Mouse (Mus musculus): ENCODE measurements around the gene Cxcr5. TPM values are rescaled to one million over a fixed set of nuclear protein-coding genes. Genes with fewer than 3 reads are reported as not detected.

Gene Cxcr5
- polyA plus RNA-seq, 1 experiment, result not detected

DNA sequence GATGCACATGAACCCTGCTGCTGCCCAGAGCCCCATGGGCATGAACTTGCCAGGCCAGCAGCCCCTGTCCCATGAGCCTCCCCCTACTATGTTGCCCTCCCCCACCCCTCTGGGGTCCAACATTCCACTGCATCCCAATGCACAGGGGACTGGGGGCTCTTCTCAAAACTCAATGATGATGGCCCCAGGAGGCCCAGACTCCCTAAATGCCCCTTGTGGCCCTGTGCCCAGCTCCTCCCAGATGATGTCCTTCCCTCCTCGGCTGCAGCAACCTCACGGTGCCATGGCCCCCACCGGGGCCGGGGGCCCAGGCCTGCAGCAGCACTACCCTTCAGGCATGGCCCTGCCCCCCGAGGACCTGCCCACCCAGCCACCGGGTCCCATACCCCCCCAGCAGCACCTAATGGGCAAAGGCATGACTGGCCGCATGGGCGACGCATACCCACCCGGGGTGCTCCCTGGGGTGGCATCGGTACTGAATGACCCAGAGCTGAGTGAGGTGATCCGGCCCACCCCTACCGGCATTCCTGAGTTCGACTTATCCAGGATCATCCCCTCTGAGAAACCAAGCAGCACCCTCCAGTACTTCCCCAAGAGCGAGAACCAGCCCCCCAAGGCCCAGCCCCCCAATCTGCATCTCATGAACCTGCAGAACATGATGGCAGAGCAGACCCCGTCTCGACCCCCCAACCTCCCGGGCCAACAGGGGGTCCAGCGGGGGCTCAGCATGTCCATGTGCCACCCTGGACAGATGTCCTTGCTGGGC, 52.8 kb downstream of the Cxcr5 start:
- TF ChIP-seq MYOD1 (IDR thresholded peaks at IDR 0.05; ENCODE audit: control insufficient read depth, insufficient read length, low read depth) (no peak), MYOG (IDR thresholded peaks at IDR 0.05; ENCODE audit: control insufficient read depth, extremely low read depth, insufficient read length) (no peak), CEBPB (IDR thresholded peaks at IDR 0.05; ENCODE audit: low read depth) (no peak), USF1 (IDR thresholded peaks at IDR 0.05; ENCODE audit: low read depth) (no peak), FOSL1 (IDR thresholded peaks at IDR 0.05; ENCODE audit: insufficient read depth, low read length, poor library complexity, severe bottlenecking) (no peak), MAX (IDR thresholded peaks at IDR 0.05) (no peak), CTCF (IDR thresholded peaks at IDR 0.05; ENCODE audit: control insufficient read depth, insufficient read depth, insufficient read length) (no peak)
- H3K27me3 ChIP-seq (ENCODE audit: control insufficient read depth, insufficient read depth, insufficient read length), result no peaks in the 10 kb centered on the region
- H3K79me3 ChIP-seq (ENCODE audit: low read depth), result peaks cover 8% of the 10 kb centered on the region
- no peak overlapping the region for H3K4me3 ChIP-seq (ENCODE audit: insufficient read depth, poor library complexity, severe bottlenecking)
- no peak overlapping the region for H3ac ChIP-seq (ENCODE audit: control insufficient read depth, insufficient read length, low read depth)
- peaks cover 42% of the 10 kb centered on the region for H3K36me3 ChIP-seq (ENCODE audit: control insufficient read depth, insufficient read depth)
- peaks cover 18% of the 10 kb centered on the region for H3K79me2 ChIP-seq (ENCODE audit: control insufficient read depth, insufficient read depth)

DNA sequence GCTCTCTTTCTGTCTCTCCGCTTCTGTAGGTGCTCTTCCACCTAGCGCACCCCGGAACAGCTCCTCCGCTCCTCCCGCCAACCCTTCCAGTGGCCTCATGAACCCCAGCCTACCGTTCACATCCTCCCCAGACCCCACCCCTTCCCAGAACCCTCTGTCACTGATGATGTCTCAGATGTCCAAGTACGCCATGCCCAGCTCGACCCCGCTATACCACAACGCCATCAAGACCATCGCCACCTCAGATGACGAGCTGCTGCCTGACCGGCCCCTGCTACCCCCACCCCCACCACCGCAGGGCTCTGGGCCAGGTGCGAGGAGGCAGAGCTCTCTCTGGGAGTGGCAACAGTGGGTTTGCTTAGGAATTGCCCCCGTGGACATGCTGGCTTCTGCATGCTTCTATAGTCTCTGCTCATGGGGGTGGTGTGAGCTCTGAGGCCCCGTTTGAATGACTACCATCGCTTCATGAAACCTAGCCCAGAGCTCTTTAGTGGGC, 53.5 kb downstream of the Cxcr5 start:
- TF ChIP-seq USF1 (IDR thresholded peaks at IDR 0.05; ENCODE audit: low read depth) (no peak), MYOD1 (IDR thresholded peaks at IDR 0.05; ENCODE audit: control insufficient read depth, insufficient read length, low read depth) (no peak), CTCF (IDR thresholded peaks at IDR 0.05; ENCODE audit: control insufficient read depth, insufficient read depth, insufficient read length) (no peak), CEBPB (IDR thresholded peaks at IDR 0.05; ENCODE audit: low read depth) (no peak), MYOG (IDR thresholded peaks at IDR 0.05; ENCODE audit: control insufficient read depth, extremely low read depth, insufficient read length) (no peak), FOSL1 (IDR thresholded peaks at IDR 0.05; ENCODE audit: insufficient read depth, low read length, poor library complexity, severe bottlenecking) (no peak), MAX (IDR thresholded peaks at IDR 0.05) (no peak)
- H3K79me2 ChIP-seq (ENCODE audit: control insufficient read depth, insufficient read depth), result peaks cover 25% of the 10 kb centered on the region
- H3K79me3 ChIP-seq (ENCODE audit: low read depth), result peaks cover 14% of the 10 kb centered on the region
- peaks cover 49% of the 10 kb centered on the region for H3K36me3 ChIP-seq (ENCODE audit: control insufficient read depth, insufficient read depth)
- H3K4me3 ChIP-seq (ENCODE audit: insufficient read depth, poor library complexity, severe bottlenecking), result no peak overlapping the region
- no peaks in the 10 kb centered on the region for H3K27me3 ChIP-seq (ENCODE audit: control insufficient read depth, insufficient read depth, insufficient read length)
- H3ac ChIP-seq (ENCODE audit: control insufficient read depth, insufficient read length, low read depth), result no peak overlapping the region

DNA sequence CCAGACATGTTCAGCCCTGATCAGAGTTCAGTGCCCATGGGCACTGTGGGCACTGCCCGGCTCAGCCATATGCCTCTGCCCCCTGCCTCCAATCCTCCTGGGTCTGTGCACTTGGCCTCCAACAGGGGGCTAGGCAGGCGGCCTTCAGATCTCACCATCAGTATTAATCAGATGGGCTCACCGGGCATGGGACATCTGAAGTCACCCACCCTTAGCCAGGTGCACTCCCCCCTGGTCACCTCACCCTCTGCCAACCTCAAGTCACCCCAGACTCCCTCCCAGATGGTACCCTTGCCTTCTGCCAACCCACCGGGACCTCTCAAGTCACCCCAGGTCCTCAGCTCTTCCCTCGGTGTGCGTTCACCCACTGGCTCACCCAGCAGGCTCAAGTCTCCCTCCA, 54.3 kb downstream of the Cxcr5 start:
- TF ChIP-seq MYOG (IDR thresholded peaks at IDR 0.05; ENCODE audit: control insufficient read depth, extremely low read depth, insufficient read length), result no peak
- no peak for TF ChIP-seq CEBPB (IDR thresholded peaks at IDR 0.05; ENCODE audit: low read depth)
- no peak for TF ChIP-seq CTCF (IDR thresholded peaks at IDR 0.05; ENCODE audit: control insufficient read depth, insufficient read depth, insufficient read length)
- no peak for TF ChIP-seq USF1 (IDR thresholded peaks at IDR 0.05; ENCODE audit: low read depth)
- no peak for TF ChIP-seq MAX (IDR thresholded peaks at IDR 0.05)
- TF ChIP-seq FOSL1 (IDR thresholded peaks at IDR 0.05; ENCODE audit: insufficient read depth, low read length, poor library complexity, severe bottlenecking), result no peak
- H3ac ChIP-seq (ENCODE audit: control insufficient read depth, insufficient read length, low read depth), result no peak overlapping the region
- no peak overlapping the region for H3K4me3 ChIP-seq (ENCODE audit: insufficient read depth, poor library complexity, severe bottlenecking)
- no peaks in the 10 kb centered on the region for H3K27me3 ChIP-seq (ENCODE audit: control insufficient read depth, insufficient read depth, insufficient read length)
- H3K79me2 ChIP-seq (ENCODE audit: control insufficient read depth, insufficient read depth), result peaks cover 34% of the 10 kb centered on the region
- peaks cover 21% of the 10 kb centered on the region for H3K79me3 ChIP-seq (ENCODE audit: low read depth)
- peaks cover 57% of the 10 kb centered on the region for H3K36me3 ChIP-seq (ENCODE audit: control insufficient read depth, insufficient read depth)

DNA sequence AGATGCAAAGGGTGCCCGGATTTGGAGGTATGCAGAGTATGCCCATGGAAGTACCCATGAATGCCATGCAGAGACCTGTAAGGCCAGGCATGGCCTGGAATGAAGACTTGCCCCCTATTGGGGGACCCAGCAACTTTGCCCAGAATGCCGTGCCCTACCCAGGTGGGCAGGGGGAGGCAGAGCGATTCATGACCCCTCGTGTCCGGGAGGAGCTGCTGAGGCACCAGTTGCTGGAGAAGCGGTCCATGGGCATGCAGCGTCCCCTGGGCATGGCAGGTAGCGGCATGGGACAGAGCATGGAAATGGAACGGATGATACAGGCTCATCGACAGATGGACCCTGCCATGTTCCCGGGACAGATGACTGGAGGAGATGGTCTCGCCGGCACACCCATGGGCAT, 55.1 kb downstream of the Cxcr5 start:
- Histone ChIP-seq H3K79me2 (ENCODE audit: control insufficient read depth, insufficient read depth) (peaks cover 42% of the 10 kb centered on the region), H3K4me3 (ENCODE audit: insufficient read depth, poor library complexity, severe bottlenecking) (no peak overlapping the region), H3ac (ENCODE audit: control insufficient read depth, insufficient read length, low read depth) (no peak overlapping the region), H3K36me3 (ENCODE audit: control insufficient read depth, insufficient read depth) (peaks cover 59% of the 10 kb centered on the region), H3K79me3 (ENCODE audit: low read depth) (peaks cover 24% of the 10 kb centered on the region), H3K27me3 (ENCODE audit: control insufficient read depth, insufficient read depth, insufficient read length) (no peaks in the 10 kb centered on the region)
- TF ChIP-seq USF1 (IDR thresholded peaks at IDR 0.05; ENCODE audit: low read depth) (no peak), MYOG (IDR thresholded peaks at IDR 0.05; ENCODE audit: control insufficient read depth, extremely low read depth, insufficient read length) (no peak), CTCF (IDR thresholded peaks at IDR 0.05; ENCODE audit: control insufficient read depth, insufficient read depth, insufficient read length) (no peak), FOSL1 (IDR thresholded peaks at IDR 0.05; ENCODE audit: insufficient read depth, low read length, poor library complexity, severe bottlenecking) (no peak)

DNA sequence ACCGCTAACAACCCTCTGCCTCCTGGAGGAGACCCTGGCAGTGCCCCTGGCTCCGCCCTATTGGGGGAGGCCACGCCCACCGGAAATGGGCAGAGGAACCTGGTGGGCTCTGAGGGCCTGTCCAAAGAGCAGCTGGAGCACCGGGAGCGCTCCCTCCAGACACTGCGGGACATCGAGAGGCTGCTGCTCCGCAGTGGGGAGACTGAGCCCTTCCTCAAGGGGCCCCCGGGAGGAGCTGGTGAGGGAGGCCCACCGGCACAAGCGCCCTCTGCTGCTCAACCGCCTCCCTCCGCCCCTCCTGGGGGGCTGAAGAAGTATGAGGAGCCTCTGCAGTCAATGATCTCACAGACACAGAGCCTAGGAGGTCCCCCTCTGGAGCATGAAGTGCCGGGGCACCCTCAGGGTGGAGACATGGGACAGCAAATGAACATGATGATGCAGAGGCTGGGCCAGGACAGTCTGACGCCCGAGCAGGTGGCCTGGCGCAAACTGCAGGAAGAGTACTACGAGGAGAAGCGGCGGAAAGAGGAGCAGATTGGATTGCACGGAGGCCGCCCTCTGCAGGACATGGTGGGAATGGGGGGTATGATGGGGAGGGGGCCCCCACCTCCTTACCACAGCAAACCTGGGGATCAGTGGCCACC, 55.7 kb downstream of the Cxcr5 start:
- peaks cover 59% of the 10 kb centered on the region for H3K36me3 ChIP-seq (ENCODE audit: control insufficient read depth, insufficient read depth)
- H3K4me3 ChIP-seq (ENCODE audit: insufficient read depth, poor library complexity, severe bottlenecking), result no peak overlapping the region
- H3ac ChIP-seq (ENCODE audit: control insufficient read depth, insufficient read length, low read depth), result no peak overlapping the region
- H3K79me3 ChIP-seq (ENCODE audit: low read depth), result peaks cover 25% of the 10 kb centered on the region
- H3K27me3 ChIP-seq (ENCODE audit: control insufficient read depth, insufficient read depth, insufficient read length), result no peaks in the 10 kb centered on the region
- no peak for TF ChIP-seq MYOG (IDR thresholded peaks at IDR 0.05; ENCODE audit: control insufficient read depth, extremely low read depth, insufficient read length)
- TF ChIP-seq USF1 (IDR thresholded peaks at IDR 0.05; ENCODE audit: low read depth), result no peak
- TF ChIP-seq CTCF (IDR thresholded peaks at IDR 0.05; ENCODE audit: control insufficient read depth, insufficient read depth, insufficient read length), result no peak
- no peak for TF ChIP-seq CEBPB (IDR thresholded peaks at IDR 0.05; ENCODE audit: low read depth)
- TF ChIP-seq MAX (IDR thresholded peaks at IDR 0.05), result no peak
- TF ChIP-seq FOSL1 (IDR thresholded peaks at IDR 0.05; ENCODE audit: insufficient read depth, low read length, poor library complexity, severe bottlenecking), result no peak
- no peak for TF ChIP-seq MYOD1 (IDR thresholded peaks at IDR 0.05; ENCODE audit: control insufficient read depth, insufficient read length, low read depth)
- H3K79me2 ChIP-seq (ENCODE audit: control insufficient read depth, insufficient read depth), result peaks cover 48% of the 10 kb centered on the region

Measured in C2C12 (cell line).